Mouse (Mus musculus): ENCODE results near the gene Rassf2. TPM values are rescaled to one million over a fixed set of nuclear protein-coding genes. Genes with fewer than 3 reads are reported as not detected.

Gene Rassf2
- polyA plus RNA-seq, 1 experiment: 26.6 TPM

GRCm38 (mm10) chr2:132039894-132040293, 9.8 kb upstream of the Rassf2 start:
- 54% methylated on average over 7 of the region's 7 CpGs for WGBS
- DNase-seq: no peak
- no peak overlapping the region for H3K4me3 ChIP-seq (replicated peaks; ENCODE audit: extremely low read depth, low read depth, low read length)
- no peak for TF ChIP-seq POLR2A (IDR thresholded peaks at IDR 0.05; ENCODE audit: borderline replicate concordance, extremely low read depth, low read depth, low read length)
- H3K4me1 ChIP-seq (ENCODE audit: control insufficient read depth, insufficient read depth, low read length): peaks cover 5% of the 10 kb centered on the region; the same call in 1 of the 2 replicates

- no peak for TF ChIP-seq CTCF (IDR thresholded peaks at IDR 0.05; ENCODE audit: insufficient read depth, low read length)
- no peak for TF ChIP-seq POLR2A (IDR thresholded peaks at IDR 0.05; ENCODE audit: borderline replicate concordance, extremely low read depth, low read depth, low read length)
- Histone ChIP-seq H3K4me3 (replicated peaks; ENCODE audit: extremely low read depth, low read depth, low read length) (no peak overlapping the region), H3K4me1 (ENCODE audit: control insufficient read depth, insufficient read depth, low read length) (no peaks in the 10 kb centered on the region)
- WGBS: 80% methylated on average over 5 of the region's 5 CpGs
- no peak for DNase-seq
Measured at GRCm38 (mm10) chr2:132036326-132036725, 6.3 kb upstream of the Rassf2 start.

GRCm38 (mm10) chr2:132035470-132035835, 5.4 kb upstream of the Rassf2 start:
- 63% methylated on average over 11 of the region's 11 CpGs for WGBS
- no peak for DNase-seq
- Histone ChIP-seq H3K4me1 (ENCODE audit: control insufficient read depth, insufficient read depth, low read length) (peaks cover 2% of the 10 kb centered on the region; the same call in 1 of the 2 replicates), H3K4me3 (replicated peaks; ENCODE audit: extremely low read depth, low read depth, low read length) (no peak overlapping the region)
- TF ChIP-seq POLR2A (IDR thresholded peaks at IDR 0.05; ENCODE audit: borderline replicate concordance, extremely low read depth, low read depth, low read length) (no peak), CTCF (IDR thresholded peaks at IDR 0.05; ENCODE audit: insufficient read depth, low read length) (no peak)

GRCm38 (mm10) chr2:132034590-132035469, 4.8 kb upstream of the Rassf2 start:
- Histone ChIP-seq H3K4me1 (ENCODE audit: control insufficient read depth, insufficient read depth, low read length) (peaks cover 5% of the 10 kb centered on the region; the same call in 1 of the 2 replicates), H3K4me3 (replicated peaks; ENCODE audit: extremely low read depth, low read depth, low read length) (no peak overlapping the region)
- WGBS: 76% methylated on average over 4 of the region's 4 CpGs
- no peak for TF ChIP-seq CTCF (IDR thresholded peaks at IDR 0.05; ENCODE audit: insufficient read depth, low read length)
- TF ChIP-seq POLR2A (IDR thresholded peaks at IDR 0.05; ENCODE audit: borderline replicate concordance, extremely low read depth, low read depth, low read length): no peak
- DNase-seq: no peak

- 85% methylated on average over 11 of the region's 11 CpGs for WGBS
- TF ChIP-seq CTCF (IDR thresholded peaks at IDR 0.05; ENCODE audit: insufficient read depth, low read length) (no peak), POLR2A (IDR thresholded peaks at IDR 0.05; ENCODE audit: borderline replicate concordance, extremely low read depth, low read depth, low read length) (no peak)
- Histone ChIP-seq H3K4me3 (replicated peaks; ENCODE audit: extremely low read depth, low read depth, low read length) (no peak overlapping the region), H3K4me1 (ENCODE audit: control insufficient read depth, insufficient read depth, low read length) (peaks cover 5% of the 10 kb centered on the region; the same call in 1 of the 2 replicates)
- DNase-seq: no peak
Measured at GRCm38 (mm10) chr2:132031364-132032095, 1.5 kb upstream of the Rassf2 start.

GRCm38 (mm10) chr2:132030418-132031363, 633 bp upstream of the Rassf2 start:
- no peak for DNase-seq
- H3K4me3 ChIP-seq (replicated peaks; ENCODE audit: extremely low read depth, low read depth, low read length): peak overlapping the region; percentile 69
- whole genome bisulfite sequencing: 26% methylated on average over 23 of the region's 23 CpGs
- peaks cover 5% of the 10 kb centered on the region; the same call in 1 of the 2 replicates for H3K4me1 ChIP-seq (ENCODE audit: control insufficient read depth, insufficient read depth, low read length)
- TF ChIP-seq POLR2A (IDR thresholded peaks at IDR 0.05; ENCODE audit: borderline replicate concordance, extremely low read depth, low read depth, low read length) (no peak), CTCF (IDR thresholded peaks at IDR 0.05; ENCODE audit: insufficient read depth, low read length) (no peak)

GRCm38 (mm10) chr2:132028894-132029605, 1.0 kb downstream of the Rassf2 start:
- Histone ChIP-seq H3K4me3 (replicated peaks; ENCODE audit: extremely low read depth, low read depth, low read length) (peak overlapping the region; percentile 73), H3K4me1 (ENCODE audit: control insufficient read depth, insufficient read depth, low read length) (peaks cover 5% of the 10 kb centered on the region; the same call in 1 of the 2 replicates)
- DNase-seq: peak; percentile 68
- TF ChIP-seq CTCF (IDR thresholded peaks at IDR 0.05; ENCODE audit: insufficient read depth, low read length): no peak
- TF ChIP-seq POLR2A (IDR thresholded peaks at IDR 0.05; ENCODE audit: borderline replicate concordance, extremely low read depth, low read depth, low read length): 0 out of 2 replicates have a peak, but pooled peaks have one; percentile 6
- WGBS: under 1% methylated on average over 36 of the region's 36 CpGs

- WGBS: 45% methylated on average over 5 of the region's 5 CpGs
- H3K4me1 ChIP-seq (ENCODE audit: control insufficient read depth, insufficient read depth, low read length): peaks cover 5% of the 10 kb centered on the region; the same call in 1 of the 2 replicates
- no peak for TF ChIP-seq POLR2A (IDR thresholded peaks at IDR 0.05; ENCODE audit: borderline replicate concordance, extremely low read depth, low read depth, low read length)
- no peak for TF ChIP-seq CTCF (IDR thresholded peaks at IDR 0.05; ENCODE audit: insufficient read depth, low read length)
- no peak for DNase-seq
- no peak overlapping the region for H3K4me3 ChIP-seq (replicated peaks; ENCODE audit: extremely low read depth, low read depth, low read length)
Measured at GRCm38 (mm10) chr2:132028107-132028506, 2.0 kb downstream of the Rassf2 start.

All from lung, adult 2 months (tissue).